ENCODE assay signal across 8 mouse cellular contexts in genomic region chr6:14898096-14898855, GRCm38 (mm10). TPM values are rescaled to one million over a fixed set of nuclear protein-coding genes. Genes with fewer than 3 reads are reported as not detected.
A peak's percentile ranks its signal among the peaks of the same experiment; 100 is the strongest.
DNase-seq lines count a peak whose midpoint lies in the region; ATAC-seq lines count a peak whose summit lies in the region.

No protein-coding gene starts in this region.

- no peaks in the 10 kb centered on the region for H3K9me3 ChIP-seq in kidney, embryonic 15.5 days (replicated peaks)
- no peaks in the 10 kb centered on the region for H3K9me3 ChIP-seq in liver, embryonic 15.5 days (replicated peaks)
- H3K9me3 ChIP-seq in stomach, embryonic 15.5 days = no peaks in the 10 kb centered on the region

- peaks cover 49% of the 10 kb centered on the region for H3K27me3 ChIP-seq in kidney, embryonic 15.5 days
- peaks cover 59% of the 10 kb centered on the region for H3K27me3 ChIP-seq in liver, embryonic 15.5 days
- no peaks in the 10 kb centered on the region for H3K27me3 ChIP-seq in stomach, embryonic 15.5 days (replicated peaks)

- WGBS in kidney, embryonic 15.5 days = 5% methylated on average over 31 of the region's 31 CpGs
- whole genome bisulfite sequencing in liver, embryonic 15.5 days (ENCODE audit: insufficient replicate concordance) = 4% methylated on average over 31 of the region's 31 CpGs
- 9% methylated on average over 31 of the region's 31 CpGs for WGBS in stomach, embryonic 15.5 days

- H3K36me3 ChIP-seq in kidney, embryonic 15.5 days = no peaks in the 10 kb centered on the region
- no peaks in the 10 kb centered on the region for H3K36me3 ChIP-seq in liver, embryonic 15.5 days (replicated peaks)
- no peaks in the 10 kb centered on the region for H3K36me3 ChIP-seq in stomach, embryonic 15.5 days

- H3K4me1 ChIP-seq in kidney, embryonic 15.5 days = peaks cover 41% of the 10 kb centered on the region
- peaks cover 6% of the 10 kb centered on the region for H3K4me1 ChIP-seq in liver, embryonic 15.5 days (replicated peaks)
- H3K4me1 ChIP-seq in stomach, embryonic 15.5 days = peaks cover 21% of the 10 kb centered on the region

- peak overlapping the region; percentile 34 for H3K4me3 ChIP-seq in kidney, embryonic 15.5 days (replicated peaks)
- H3K4me3 ChIP-seq in liver, embryonic 15.5 days (replicated peaks) = no peak overlapping the region
- peak overlapping the region; percentile 25; the same call in 1 of the 2 replicates for H3K4me3 ChIP-seq in stomach, embryonic 15.5 days (replicated peaks)

- H3K9ac ChIP-seq in kidney, embryonic 15.5 days = 0 out of 2 replicates have a peak overlapping the region, but pooled peaks have one; percentile 8
- no peak overlapping the region for H3K9ac ChIP-seq in liver, embryonic 15.5 days
- no peak overlapping the region for H3K9ac ChIP-seq in stomach, embryonic 15.5 days

- ATAC-seq in kidney, embryonic 15.5 days (replicated peaks; ENCODE audit: low FRiP score) = no peak
- no peak for ATAC-seq in liver, embryonic 15.5 days (ENCODE audit: insufficient read depth)
- no peak for ATAC-seq in stomach, embryonic 15.5 days (ENCODE audit: insufficient read depth, low FRiP score, low read depth)
- no peak for ATAC-seq in megakaryocyte progenitor cell, adult 5-6 weeks (replicated peaks; ENCODE audit: poor library complexity)

- intact Hi-C loops in heart, postnatal 10 days (cut with DNase I) = loop anchor here (5.0 kb wide), 2 partner anchors 519 to 1899 kb away; no protein-coding TSS in a partner anchor

- H3K4me2 ChIP-seq in kidney, embryonic 15.5 days = peak overlapping the region; percentile 60
- H3K4me2 ChIP-seq in liver, embryonic 15.5 days = peak overlapping the region; percentile 18; the same call in 1 of the 2 replicates
- peak overlapping the region; percentile 77 for H3K4me2 ChIP-seq in stomach, embryonic 15.5 days

- no peak overlapping the region for H3K27ac ChIP-seq in kidney, embryonic 15.5 days
- H3K27ac ChIP-seq in liver, embryonic 15.5 days (replicated peaks) = no peak overlapping the region
- H3K27ac ChIP-seq in stomach, embryonic 15.5 days = no peak overlapping the region

- no peak for DNase-seq in kidney, postnatal 36 days
- DNase-seq in embryo, embryonic 11.5 days (ENCODE audit: low read depth, low spot score) = peak; percentile 72
- peak; percentile 24 to 47 for DNase-seq in heart, postnatal 10 days
- no peak for DNase-seq in cerebellum, adult 18-20 months

RNA-seq across cellular contexts. Expression of gene Foxp2, which starts 2.9 kb away (rescaled TPM):
- polyA plus RNA-seq in kidney, embryonic 15.5 days (2015; fragmentation: Nextera tagmentation; extraction: Ambion mirVana) = 6.4 and 8.3 TPM in 2 replicates
- total RNA-seq in heart, postnatal 10 days (2021) = 1 to 10 TPM; 3.3 TPM
- 0.62 and 0.91 TPM in 2 replicates for polyA plus RNA-seq in liver, embryonic 15.5 days (2015; fragmentation: Nextera tagmentation; extraction: Ambion mirVana)
- 30.2 and 34.6 TPM in 2 replicates for polyA plus RNA-seq in stomach, embryonic 15.5 days (2015; fragmentation: Nextera tagmentation; extraction: Ambion mirVana)
- total RNA-seq in megakaryocyte progenitor cell, adult 5-6 weeks (2015) = not detected in 2 replicates
- not detected in 2 replicates for total RNA-seq in megakaryocyte progenitor cell, adult 5-6 weeks (2017)

Comparison
In these comparisons a context has a peak if more than half of its experiments do, and no peak if none do; other contexts are left out.
1. H3K4me2 ChIP-seq: peak in every context shown above with its lines; median percentile 77 in stomach, embryonic 15.5 days; 60 in kidney, embryonic 15.5 days; 18 in liver, embryonic 15.5 days.
2. DNase-seq: peak in embryo, embryonic 11.5 days (single experiment) and heart, postnatal 10 days (2 of 2); none in kidney, postnatal 36 days (0 of 2) and cerebellum, adult 18-20 months (0 of 2).